ENCODE assay signal across 10 mouse cellular contexts in genomic region chr11:106324858-106325257, GRCm38 (mm10). TPM values are rescaled to one million over a fixed set of nuclear protein-coding genes. Genes with fewer than 3 reads are reported as not detected.
A peak's percentile ranks its signal among the peaks of the same experiment; 100 is the strongest.
DNase-seq lines count a peak whose midpoint lies in the region.
"Had no signal": no experiment of that assay in that cellular context is flagged by ENCODE, and none has a peak within 500 bp of the region (broad histone marks: within the 10 kb centered on the region; RNA-seq: fewer than 3 reads in every experiment).

No protein-coding gene starts in this region.

- peak; percentile 45 for DNase-seq in lung, postnatal 10 days
- no peak for DNase-seq in lung, postnatal 14 days
- peak; percentile 33 for DNase-seq in embryo, embryonic 11 days
- peak; percentile 79 for DNase-seq in kidney, postnatal 14 days
- peak; percentile 33 for DNase-seq in yolk sac, embryonic 10.5 days (ENCODE audit: low spot score)
- DNase-seq in adrenal gland, postnatal 10 days, result no peak
- DNase-seq in left cerebral cortex, adult 18-20 months (ENCODE audit: low spot score in 2 of 2), result no peak
- DNase-seq: cerebellum, adult 2 months; thymus, postnatal 36 days had no signal

RNA-seq across cellular contexts. Expression of gene Cd79b, which starts 10.3 kb away (rescaled TPM):
- total RNA-seq in adrenal gland, postnatal 10 days (2021), result 10 to 100 TPM; 10.9 to 11.6 TPM
- total RNA-seq in left cerebral cortex, adult 18-20 months (2021), result not detected

RNA-seq across cellular contexts. Expression of gene Gh, which starts 23.2 kb away (rescaled TPM):
- not detected for total RNA-seq in adrenal gland, postnatal 10 days (2021)
- not detected for total RNA-seq in left cerebral cortex, adult 18-20 months (2021)
- total RNA-seq: heart, adult 8-10 months had no signal

RNA-seq across cellular contexts. Expression of gene Scn4a, which starts 28.2 kb away (rescaled TPM):
- 10 to 100 TPM in 1 of 2 experiments, 1 to 10 TPM in 1; 2.0 to 13.3 TPM for total RNA-seq in adrenal gland, postnatal 10 days (2021)
- not detected for total RNA-seq in left cerebral cortex, adult 18-20 months (2021)

RNA-seq across cellular contexts. Expression of gene Prr29, which starts 40.4 kb away (rescaled TPM):
- 1 to 10 TPM in 1 of 2 experiments, not detected in 1; 1.2 TPM for total RNA-seq in adrenal gland, postnatal 10 days (2021)
- total RNA-seq in left cerebral cortex, adult 18-20 months (2021), result not detected

RNA-seq across cellular contexts. Expression of gene Tcam1, which starts 48.4 kb away (rescaled TPM):
- total RNA-seq in adrenal gland, postnatal 10 days (2021), result under 1 TPM; 0.15 to 0.33 TPM
- under 1 TPM in 1 of 2 experiments, not detected in 1; 0.12 TPM for total RNA-seq in left cerebral cortex, adult 18-20 months (2021)

Comparison
In these comparisons a context has a peak if more than half of its experiments do, and no peak if none do; other contexts are left out.
1. DNase-seq: peak in lung, postnatal 10 days (single experiment), embryo, embryonic 11 days (single experiment), kidney, postnatal 14 days (single experiment) and yolk sac, embryonic 10.5 days (single experiment); none in lung, postnatal 14 days (single experiment), adrenal gland, postnatal 10 days (single experiment) and left cerebral cortex, adult 18-20 months (0 of 2).
2. RNA of gene Cd79b, which starts 10.3 kb away (total RNA-seq): 10.9 to 11.6 TPM in adrenal gland, postnatal 10 days; not detected in left cerebral cortex, adult 18-20 months; every median in the first group is over 10 times any median in the second.